ENCODE assay signal across 9 mouse cellular contexts in the genomic region with DNA sequence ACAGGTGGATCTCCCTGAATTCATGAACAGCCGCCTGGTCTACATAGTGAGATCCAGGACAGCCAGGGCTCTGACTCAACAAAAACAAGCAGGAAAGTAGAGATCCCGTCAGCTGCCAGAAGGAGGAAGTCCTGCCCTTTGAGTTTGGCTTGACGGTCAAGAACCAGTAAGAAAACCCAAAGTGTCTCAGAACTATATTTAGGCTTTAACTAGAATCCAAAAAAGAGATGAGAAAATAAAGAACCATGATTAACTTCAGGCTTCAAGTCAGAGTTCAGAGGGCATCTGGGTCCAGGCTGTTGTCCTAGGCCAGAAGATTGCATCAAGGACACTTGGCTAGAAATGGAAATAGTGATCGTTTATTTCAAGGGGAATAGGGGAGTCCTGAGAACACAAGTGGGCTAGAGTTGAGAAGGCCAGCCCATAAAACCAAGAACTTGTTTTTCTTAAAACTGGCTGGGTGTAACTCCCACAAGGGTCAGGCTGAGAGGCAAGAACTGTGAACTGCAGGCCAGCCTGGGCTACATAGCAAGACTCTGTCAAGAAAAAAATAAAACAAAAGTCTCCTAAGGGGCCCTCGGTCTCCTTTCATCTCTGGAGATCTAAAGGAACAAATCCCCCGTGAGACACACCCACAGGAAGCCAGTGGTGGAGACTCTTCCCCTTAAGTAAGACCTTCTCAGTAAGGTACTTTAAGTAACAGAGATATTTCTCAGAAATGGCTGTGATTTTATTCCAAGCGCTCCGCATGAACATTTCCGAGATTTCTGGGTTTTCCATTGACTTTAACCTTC. TPM values are rescaled to one million over a fixed set of nuclear protein-coding genes. Genes with fewer than 3 reads are reported as not detected.
A peak's percentile ranks its signal among the peaks of the same experiment; 100 is the strongest.
DNase-seq lines count a peak whose midpoint lies in the region.
"Had no signal": no experiment of that assay in that cellular context is flagged by ENCODE, and none has a peak within 500 bp of the region (broad histone marks: within the 10 kb centered on the region; RNA-seq: fewer than 3 reads in every experiment).

No protein-coding gene starts in this region.

- no peaks in the 10 kb centered on the region for H3K79me2 ChIP-seq in macrophage (ENCODE audit: inconsistent target)

- no peaks in the 10 kb centered on the region for H3K36me3 ChIP-seq in macrophage (ENCODE audit: inconsistent target)

- intact Hi-C loops in heart, postnatal 36 days (cut with DNase I) = loop anchor here (5.0 to 10.0 kb wide), 3 partner anchors 48 to 581 kb away; partner anchors contain the start of genes Atp8b2 and Il6ra

- H3K27ac ChIP-seq in macrophage = peak overlapping the region; percentile 82

- 33% methylated on average over 9 of the region's 9 CpGs for WGBS in macrophage (ENCODE audit: missing documents)

- peak; percentile 33 for DNase-seq in adrenal gland, adult 8-10 months
- DNase-seq in adrenal gland, postnatal 25 days = no peak
- peak; percentile 61 to 72 for DNase-seq in CD8-positive naive resting alpha-beta T cell, adult 2 months (ENCODE audit: low read depth in 2 of 2, low spot score in 2 of 2)
- peak; percentile 38 to 47 for DNase-seq in heart, postnatal 36 days
- DNase-seq in right cerebral cortex, postnatal 10 days (ENCODE audit: low spot score in 2 of 2) = no peak
- DNase-seq in ovary, adult 18-20 months (ENCODE audit: low spot score) = no peak
- no peak for DNase-seq in retina, postnatal 1 day
- DNase-seq: layer of hippocampus, adult 9-11 months had no signal

- no peak overlapping the region for H3K4me3 ChIP-seq in macrophage (ENCODE audit: inconsistent target)

RNA-seq across cellular contexts. Expression of gene She, which starts 32.7 kb away (rescaled TPM):
- total RNA-seq in adrenal gland, adult 8-10 months (2022) = 10 to 100 TPM in 2 of 4 experiments, 1 to 10 TPM in 2; 5.6 to 11.6 (median 10.1) TPM
- total RNA-seq in adrenal gland, postnatal 25 days (2021) = 9.0 and 10.1 TPM in 2 replicates
- 10 to 100 TPM; 13.2 to 15.0 TPM for total RNA-seq in heart, postnatal 36 days (2021)
- not detected for total RNA-seq in macrophage (2018; cell fraction: chromatin; rRNA removed)
- under 1 TPM in 8 of 26 experiments, not detected in 18; 0.03 to 0.05 (median 0.05) TPM for total RNA-seq in macrophage (2018; cell fraction: cytosol; rRNA removed)
- total RNA-seq in macrophage (2018; cell fraction: nucleus; rRNA removed) = not detected
- not detected in 3 replicates for polyA plus RNA-seq in macrophage (2018)

RNA-seq across cellular contexts. Expression of gene Il6ra, which starts 49.1 kb away (rescaled TPM):
- total RNA-seq in adrenal gland, adult 8-10 months (2022) = 10 to 100 TPM in 2 of 4 experiments, 1 to 10 TPM in 2; 6.7 to 13.4 (median 10.1) TPM
- total RNA-seq in adrenal gland, postnatal 25 days (2021) = 4.9 and 5.2 TPM in 2 replicates
- 1 to 10 TPM; 4.3 to 7.5 TPM for total RNA-seq in heart, postnatal 36 days (2021)
- 10 to 100 TPM in 21 of 26 experiments, 1 to 10 TPM in 5; 1.8 to 69.3 (median 37.4) TPM for total RNA-seq in macrophage (2018; cell fraction: chromatin; rRNA removed)
- total RNA-seq in macrophage (2018; cell fraction: cytosol; rRNA removed) = 10 to 100 TPM in 25 of 26 experiments, 1 to 10 TPM in 1; 9.7 to 75.5 (median 34.8) TPM
- 100 to 1,000 TPM in 2 of 26 experiments, 10 to 100 TPM in 24; 11.0 to 113 (median 57.1) TPM for total RNA-seq in macrophage (2018; cell fraction: nucleus; rRNA removed)
- polyA plus RNA-seq in macrophage (2018) = 19.4 to 52.9 TPM (median 29.9 TPM) in 3 replicates

Comparison
In these comparisons a context has a peak if more than half of its experiments do, and no peak if none do; other contexts are left out.
1. DNase-seq: peak in adrenal gland, adult 8-10 months (single experiment), CD8-positive naive resting alpha-beta T cell, adult 2 months (2 of 2) and heart, postnatal 36 days (2 of 2); none in adrenal gland, postnatal 25 days (single experiment), right cerebral cortex, postnatal 10 days (0 of 2), ovary, adult 18-20 months (single experiment) and retina, postnatal 1 day (single experiment).